Mouse (Mus musculus) MEL (cell line): Measurements from ENCODE around the gene Atp8b4.

ENCODE experiments used
- CTCF ChIP-seq, 3 experiments: IDR thresholded peaks in 2 of 3; conservative IDR thresholded peaks in 1 of 3; 2 replicates each; pipeline ENCODE4 v1.5.1; 2011 to 2012; ENCODE audit warnings: low read length in 3 of 3, low read depth in 2 of 3, mild to moderate bottlenecking in 2 of 3, improper control_type of control experiment in 1 of 3, inconsistent platforms in 1 of 3, mixed read lengths in 1 of 3, moderate library complexity in 1 of 3; ENCODE audit not compliant: control insufficient read depth in 1 of 3, insufficient read depth in 1 of 3, poor library complexity in 1 of 3, severe bottlenecking in 1 of 3
- EP300 ChIP-seq, 2 experiments: IDR thresholded peaks; 2 replicates each; pipeline ENCODE4 v1.6.1; 2011; ENCODE audit warnings: improper control_type of control experiment in 2 of 2, low read length in 2 of 2, low read depth in 1 of 2, mild to moderate bottlenecking in 1 of 2
- MAX ChIP-seq: IDR thresholded peaks from 2 replicates; pipeline ENCODE4 v1.6.1; 2011; ENCODE audit warnings: low read length, improper control_type of control experiment
- MYC ChIP-seq: IDR thresholded peaks from 2 replicates; pipeline ENCODE4 v1.6.1; 2011; ENCODE audit warnings: low read depth, mild to moderate bottlenecking, low read length, improper control_type of control experiment, moderate library complexity
- NRF1 ChIP-seq: IDR thresholded peaks from 2 replicates; pipeline ENCODE4 v1.6.1; 2014; ENCODE audit warnings: low read depth, mild to moderate bottlenecking, inconsistent platforms, low read length, improper control_type of control experiment, moderate library complexity; ENCODE audit not compliant: poor library complexity, insufficient read depth, severe bottlenecking
- POLR2A ChIP-seq, 2 experiments: IDR thresholded peaks; 2 replicates each; pipeline ENCODE4 v1.6.1; 2011 to 2012; ENCODE audit warnings: low read length in 2 of 2, mild to moderate bottlenecking in 2 of 2, control low read depth in 1 of 2, improper control_type of control experiment in 1 of 2, low read depth in 1 of 2, moderate library complexity in 1 of 2; ENCODE audit not compliant: control insufficient read depth in 1 of 2, insufficient read depth in 1 of 2, poor library complexity in 1 of 2
- TAL1 ChIP-seq: IDR thresholded peaks from 2 replicates; pipeline ENCODE4 v1.6.1; 2012; ENCODE audit warnings: mild to moderate bottlenecking, inconsistent platforms, low read length, moderate library complexity, mixed read lengths
- TBP ChIP-seq: IDR thresholded peaks from 2 replicates; pipeline ENCODE4 v1.8.0; 2011; ENCODE audit warnings: low read depth, low read length, improper control_type of control experiment
- USF1 ChIP-seq: IDR thresholded peaks from 2 replicates; pipeline ENCODE4 v1.6.1; 2014; ENCODE audit warnings: low read depth, mild to moderate bottlenecking, inconsistent platforms, low read length, improper control_type of control experiment, moderate library complexity

DNA sequence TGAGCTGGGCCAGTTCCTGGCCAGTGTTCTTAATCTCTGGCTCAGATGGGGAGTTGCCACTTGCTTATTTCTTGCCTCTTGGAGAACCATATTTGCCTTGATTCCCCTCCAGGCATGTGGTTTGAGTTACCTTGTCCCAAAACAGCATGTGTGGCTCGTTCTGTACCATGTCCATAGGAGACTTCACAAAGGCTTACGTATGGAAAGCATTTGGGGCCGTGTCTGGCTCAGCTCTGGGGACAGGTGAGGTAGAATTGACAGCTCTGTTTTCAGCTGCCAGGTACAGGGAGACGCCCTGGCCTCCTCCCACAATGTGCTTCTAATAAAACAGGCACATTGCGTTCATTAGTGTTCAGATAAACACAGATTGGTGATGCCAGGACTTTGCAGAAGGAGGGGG, 195.9 kb downstream of the Atp8b4 start:
- no peak for TF ChIP-seq CTCF (IDR thresholded peaks at IDR 0.05 in 2 of 3, conservative IDR thresholded peaks at IDR 0.05 in 1 of 3; ENCODE audit: control insufficient read depth in 1 of 3, insufficient read depth in 1 of 3, low read depth in 2 of 3, low read length in 3 of 3, poor library complexity in 1 of 3, severe bottlenecking in 1 of 3)
- TF ChIP-seq POLR2A (IDR thresholded peaks at IDR 0.05; ENCODE audit: control insufficient read depth in 1 of 2, insufficient read depth in 1 of 2, low read depth in 1 of 2, low read length in 2 of 2, poor library complexity in 1 of 2), result no peak
- TF ChIP-seq EP300 (IDR thresholded peaks at IDR 0.05; ENCODE audit: low read depth in 1 of 2, low read length in 2 of 2), result no peak
- no peak for TF ChIP-seq MYC
- no peak for TF ChIP-seq NRF1
- TF ChIP-seq TBP, result no peak
- TF ChIP-seq USF1, result no peak
- TF ChIP-seq MAX, result no peak
- TF ChIP-seq TAL1, result no peak
